Mouse (Mus musculus) CH12.LX (cell line): ENCODE measurements around the gene Cyp4f37. TPM values are rescaled to one million over a fixed set of nuclear protein-coding genes. Genes with fewer than 3 reads are reported as not detected.
"Not testable (repeated sequence)": the region's sequence is repeated elsewhere in the genome, so short reads cannot be mapped to it uniquely, and the experiment has no call there.

Experiments
- DNase-seq: peaks from one replicate; pipeline ENCODE4 v3.0.0-alpha.2; 2013; ENCODE audit errors: extremely low read depth
- H3K27ac ChIP-seq: 2 replicates; pipeline ENCODE4 v1.5.1; 2012; ENCODE audit warnings: low read depth, mild to moderate bottlenecking, control low read depth, moderate library complexity; ENCODE audit not compliant: insufficient read depth
- H3K27me3 ChIP-seq: replicated peaks from 2 replicates; pipeline ENCODE3; 2012; ENCODE audit warnings: inconsistent platforms
- H3K36me3 ChIP-seq, 2 experiments: replicated peaks in 1 of 2; 2 replicates each; pipeline versions ENCODE3 to v1.6.1; 2012; ENCODE audit warnings: inconsistent platforms in 1 of 2, low read length in 1 of 2, mild to moderate bottlenecking in 1 of 2, mixed read lengths in 1 of 2, moderate library complexity in 1 of 2; ENCODE audit not compliant: control insufficient read depth in 1 of 2, insufficient read depth in 1 of 2
- H3K4me1 ChIP-seq, 2 experiments: 2 replicates each; pipeline ENCODE4 v1.6.1; 2012; ENCODE audit warnings: inconsistent platforms in 1 of 2, moderate library complexity in 1 of 2; ENCODE audit not compliant: insufficient read depth in 2 of 2, control insufficient read depth in 1 of 2
- H3K4me2 ChIP-seq: 2 replicates; pipeline ENCODE4 v1.6.1; 2012; ENCODE audit warnings: low read depth, mild to moderate bottlenecking, control low read depth; ENCODE audit not compliant: poor library complexity, insufficient read depth, severe bottlenecking
- H3K4me3 ChIP-seq, 3 experiments: fragments of 150-350 bp in 1 of 3; sonication (generic) in 1 of 3; replicated peaks in 1 of 3; 2 replicates each; pipeline versions ENCODE3 to v1.5.1; 2011 to 2012; ENCODE audit warnings: low read depth in 2 of 3, low read length in 2 of 3, mild to moderate bottlenecking in 2 of 3, moderate library complexity in 2 of 3, control low read depth in 1 of 3, improper control_type of control experiment in 1 of 3, inconsistent platforms in 1 of 3, mixed read lengths in 1 of 3; ENCODE audit not compliant: poor library complexity in 1 of 3
- H3K79me2 ChIP-seq: replicated peaks from 2 replicates; pipeline ENCODE4 v1.6.1; 2012; ENCODE audit warnings: mild to moderate bottlenecking, moderate library complexity; ENCODE audit not compliant: control insufficient read depth, poor library complexity, insufficient read depth, severe bottlenecking; ENCODE audit errors: extremely low read depth
- H3K9ac ChIP-seq: 2 replicates; pipeline ENCODE4 v1.6.1; 2012; ENCODE audit warnings: low read depth, mild to moderate bottlenecking, control low read depth, moderate library complexity; ENCODE audit not compliant: insufficient read depth
- H3K9me3 ChIP-seq: replicated peaks from 2 replicates; pipeline ENCODE3; 2012; ENCODE audit warnings: low read length, inconsistent platforms, mixed read lengths
- E2F4 ChIP-seq: IDR thresholded peaks from 2 replicates; pipeline ENCODE4 v1.6.1; 2011; ENCODE audit warnings: low read depth, low read length, improper control_type of control experiment; ENCODE audit not compliant: insufficient replicate concordance
- ETS1 ChIP-seq: conservative IDR thresholded peaks from 2 replicates; pipeline ENCODE4 v1.6.1; 2012; ENCODE audit warnings: low read depth, mild to moderate bottlenecking, inconsistent platforms, low read length, improper control_type of control experiment, moderate library complexity
- GABPA ChIP-seq: IDR thresholded peaks from 2 replicates; pipeline ENCODE4 v1.6.1; 2012; ENCODE audit warnings: low read depth, low read length, improper control_type of control experiment, inconsistent platforms; ENCODE audit not compliant: insufficient replicate concordance
- JUND ChIP-seq: conservative IDR thresholded peaks from 2 replicates; pipeline ENCODE4 v1.6.1; 2011; ENCODE audit warnings: low read depth, low read length, improper control_type of control experiment
- MYC ChIP-seq: IDR thresholded peaks from 2 replicates; pipeline ENCODE4 v1.6.1; 2011; ENCODE audit warnings: low read depth, mild to moderate bottlenecking, improper control_type of control experiment, low read length
- NRF1 ChIP-seq: IDR thresholded peaks from 2 replicates; pipeline ENCODE4 v1.6.1; 2014; ENCODE audit warnings: low read depth, mild to moderate bottlenecking, inconsistent platforms, low read length, improper control_type of control experiment, moderate library complexity
- SIN3A ChIP-seq: IDR thresholded peaks from 2 replicates; pipeline ENCODE4 v1.6.1; 2012; ENCODE audit warnings: low read length, improper control_type of control experiment, inconsistent platforms
- TCF12 ChIP-seq: IDR thresholded peaks from 2 replicates; pipeline ENCODE4 v1.6.1; 2014; ENCODE audit warnings: low read depth, mild to moderate bottlenecking, inconsistent platforms, low read length, improper control_type of control experiment
- UBTF ChIP-seq: IDR thresholded peaks from 2 replicates; pipeline ENCODE4 v1.6.1; 2012; ENCODE audit warnings: low read depth, mild to moderate bottlenecking, inconsistent platforms, low read length, improper control_type of control experiment, moderate library complexity
- USF1 ChIP-seq: IDR thresholded peaks from 2 replicates; pipeline ENCODE4 v1.6.1; 2014; ENCODE audit warnings: low read depth, mild to moderate bottlenecking, inconsistent platforms, low read length, improper control_type of control experiment
- USF2 ChIP-seq: conservative IDR thresholded peaks from 2 replicates; pipeline ENCODE4 v1.6.1; 2011; ENCODE audit warnings: low read depth, low read length, improper control_type of control experiment
- ZC3H11A ChIP-seq: IDR thresholded peaks from 2 replicates; pipeline ENCODE4 v1.6.1; 2012; ENCODE audit warnings: low read depth, mild to moderate bottlenecking, inconsistent platforms, low read length, improper control_type of control experiment
- ZKSCAN1 ChIP-seq: IDR thresholded peaks from 2 replicates; pipeline ENCODE4 v1.6.1; 2012; ENCODE audit warnings: low read depth, inconsistent platforms, low read length, improper control_type of control experiment, borderline replicate concordance
- ZMIZ1 ChIP-seq: IDR thresholded peaks from 2 replicates; pipeline ENCODE4 v1.6.1; 2012; ENCODE audit warnings: low read depth, mild to moderate bottlenecking, inconsistent platforms, low read length, improper control_type of control experiment
- dilution Hi-C: fragments of 300-500 bp; cut with MboI; formaldehyde crosslinking; loops from 2 replicates; pipeline ENCODE4 v1.14.3; 2020; ENCODE audit warnings: low sequenced_read_pairs; ENCODE audit not compliant: extremely low pct_unique_long_range_greater_than_20kb, extremely low pct_ligation_motif_present
- in situ Hi-C: fragments of 300-500 bp; cut with MboI; formaldehyde crosslinking; loops from 3 replicates; pipeline ENCODE4 v1.14.3; 2019; ENCODE audit warnings: low sequenced_read_pairs, low pct_ligation_motif_present, low pct_unique_long_range_greater_than_20kb, mixed read lengths
- polyA plus RNA-seq: library from polyadenylated mRNA; unstranded; fragments of >175 nt; gene quantifications from 2 replicates; pipeline ENCODE4 v1.2.1, GENCODE M21; 2012; ENCODE audit warnings: low read depth; ENCODE audit not compliant: insufficient read length
- total RNA-seq, 2 experiments: library from RNA; depleted of rRNA; stranded (reverse); fragments of 300-350 nt in 1 of 2; fragments of >200 nt in 1 of 2; gene quantifications; 2 replicates each; pipeline ENCODE4 v1.2.3; 2012 to 2014

Cyp4f37 gene
- total RNA-seq (2012; rRNA removed) (0.34 TPM in 1 of 2 replicates, not detected in the other), total RNA-seq (2014; rRNA removed) (0.16 and 0.28 TPM in 2 replicates), polyA plus RNA-seq (0.45 and 0.60 TPM in 2 replicates)

- H3K36me3 ChIP-seq, dilution Hi-C loops, in situ Hi-C loops, H3K27ac ChIP-seq, H3K9ac ChIP-seq, H3K27me3 ChIP-seq, DNase-seq, H3K79me2 ChIP-seq, H3K4me3 ChIP-seq, H3K4me1 ChIP-seq, H3K4me2 ChIP-seq: not testable (repeated sequence)
- peaks cover 24% of the 10 kb centered on the region for H3K9me3 ChIP-seq
These were observed at the start of gene Cyp4f37 for GRCm38 (mm10) chr17:32621018-32621417. Gene Cyp4f37, plus strand, starts transcription at chr17:32621309.

- H3K4me3 ChIP-seq, H3K9me3 ChIP-seq, H3K36me3 ChIP-seq, in situ Hi-C loops, dilution Hi-C loops, H3K27ac ChIP-seq, H3K9ac ChIP-seq, DNase-seq, H3K79me2 ChIP-seq, H3K27me3 ChIP-seq: not testable (repeated sequence)
- peaks cover 0 to 13% of the 10 kb centered on the region in 2 experiments; a peak in 3 of 4 replicates for H3K4me1 ChIP-seq
- H3K4me2 ChIP-seq: peak overlapping the region; percentile 24; the same call in 1 of the 2 replicates
These were observed 47.8 kb upstream of the Cyp4f37 start for GRCm38 (mm10) chr17:32573286-32573685.

- Histone ChIP-seq H3K4me2 (no peak overlapping the region), H3K4me3 (no peak overlapping the region), H3K9me3 (peaks cover 13% of the 10 kb centered on the region), H3K79me2 (no peaks in the 10 kb centered on the region), H3K36me3 (no peaks in the 10 kb centered on the region), H3K4me1 (peaks cover 0 to 13% of the 10 kb centered on the region in 2 experiments; a peak in 3 of 4 replicates), H3K27ac (no peak overlapping the region), H3K27me3 (no peaks in the 10 kb centered on the region), H3K9ac (no peak overlapping the region)
- in situ Hi-C loops (no loop called here), dilution Hi-C loops (no loop called here)
- TF ChIP-seq MYC: no peak
- no peak for TF ChIP-seq E2F4
- no peak for TF ChIP-seq GABPA
- no peak for TF ChIP-seq NRF1
- no peak for TF ChIP-seq JUND
- no peak for TF ChIP-seq USF1
- TF ChIP-seq ETS1: no peak
- no peak for TF ChIP-seq USF2
- no peak for TF ChIP-seq SIN3A
- TF ChIP-seq ZKSCAN1: no peak
- TF ChIP-seq ZMIZ1: no peak
- TF ChIP-seq ZC3H11A: no peak
- TF ChIP-seq UBTF: no peak
- no peak for TF ChIP-seq TCF12
- no peak for DNase-seq
These were observed 43.5 kb upstream of the Cyp4f37 start for GRCm38 (mm10) chr17:32577496-32578186.
